Mouse (Mus musculus) left cerebral cortex, postnatal 4 days (tissue): Measurements from ENCODE around the gene Ctsll3. TPM values are rescaled to one million over a fixed set of nuclear protein-coding genes. Genes with fewer than 3 reads are reported as not detected.

Experiments used
- DNase-seq: peaks from one replicate; pipeline ENCODE4 v3.0.0-alpha.2; 2022
- intact Hi-C: fragments of 180-260 bp; cut with DNase I; formaldehyde crosslinking; loops from one replicate; pipeline ENCODE4 v1.15.1; 2025
- total RNA-seq, 2 experiments: library from RNA; stranded (reverse); gene quantifications; 2 replicates each; pipeline ENCODE4 v1.2.3; 2021

Gene Ctsll3
- total RNA-seq, 2 experiments from 2014 or later = not detected

GRCm38 (mm10) chr13:60750930-60751329 is 51.7 kb downstream of the Ctsll3 start:
- no peak for DNase-seq
- intact Hi-C loops = no loop called here

GRCm38 (mm10) chr13:60748556-60748955 is 54.1 kb downstream of the Ctsll3 start:
- intact Hi-C loops = loop anchor here (10.0 kb wide), 2 partner anchors 414 to 884 kb away; no protein-coding TSS in a partner anchor
- no peak for DNase-seq

Other genes starting within 250 kb of the Ctsll3 start
- gene Dapk1, start 200.9 kb downstream of the Ctsll3 start, total RNA-seq = 100 to 1,000 TPM; 105 to 110 TPM
- not detected for gene BC051665, start 16.5 kb downstream of the Ctsll3 start, total RNA-seq
- not detected for gene 4930486L24Rik, start 61.6 kb upstream of the Ctsll3 start, total RNA-seq
- not detected for gene Gm49392, start 94.0 kb upstream of the Ctsll3 start, total RNA-seq
- gene Ctla2b, start 94.6 kb upstream of the Ctsll3 start, total RNA-seq = 1 to 10 TPM in 1 of 2 experiments, not detected in 1; 2.1 TPM
- not detected for gene Tpbpb, start 102.0 kb upstream of the Ctsll3 start, total RNA-seq
- gene Gm49393, start 132.7 kb upstream of the Ctsll3 start, total RNA-seq = not detected
- gene Gm49391, start 133.7 kb upstream of the Ctsll3 start, total RNA-seq = 1 to 10 TPM; 1.2 to 2.5 TPM
- 10 to 100 TPM; 14.8 to 16.7 TPM for gene Ctla2a, start 133.8 kb upstream of the Ctsll3 start, total RNA-seq
- not detected for gene Tpbpa, start 139.1 kb upstream of the Ctsll3 start, total RNA-seq
- not detected for gene Ctsj, start 203.1 kb upstream of the Ctsll3 start, total RNA-seq
- gene Ctsq, start 237.8 kb upstream of the Ctsll3 start, total RNA-seq = not detected